Mouse (Mus musculus) small intestine, adult 2 months (tissue): Measurements from ENCODE around the gene Fndc3a. TPM values are rescaled to one million over a fixed set of nuclear protein-coding genes. Genes with fewer than 3 reads are reported as not detected.
A peak's percentile ranks its signal among the peaks of the same experiment; 100 is the strongest.

Experiments used
- H3K27ac ChIP-seq: fragments of 200-500 bp; 2 replicates; pipeline ENCODE4 v1.5.1; 2012; ENCODE audit warnings: low read depth, low read length, control low read depth, inconsistent platforms; ENCODE audit not compliant: insufficient read depth
- H3K27me3 ChIP-seq: fragments of 200-500 bp; 2 replicates; pipeline ENCODE4 v1.6.1; 2012; ENCODE audit warnings: mild to moderate bottlenecking, moderate library complexity, low read length, inconsistent platforms; ENCODE audit not compliant: control insufficient read depth, insufficient read depth
- H3K36me3 ChIP-seq: fragments of 200-500 bp; 2 replicates; pipeline ENCODE4 v1.6.1; 2012; ENCODE audit warnings: mild to moderate bottlenecking, low read length, control low read depth, inconsistent platforms; ENCODE audit not compliant: control insufficient read depth, insufficient read depth
- H3K4me1 ChIP-seq: fragments of 200-500 bp; 2 replicates; pipeline ENCODE4 v1.6.1; 2012; ENCODE audit warnings: low read length, inconsistent platforms, mixed read lengths; ENCODE audit not compliant: control insufficient read depth, insufficient read depth, insufficient read length
- H3K4me3 ChIP-seq: fragments of 200-500 bp; 2 replicates; pipeline ENCODE4 v1.5.1; 2012; ENCODE audit warnings: low read depth, mild to moderate bottlenecking, control low read depth, inconsistent platforms, low read length, moderate library complexity
- CTCF ChIP-seq: fragments of 200-500 bp; IDR thresholded peaks from 2 replicates; pipeline ENCODE4 v1.5.1; 2012; ENCODE audit warnings: low read depth, mild to moderate bottlenecking, control low read depth, inconsistent platforms, low read length, moderate library complexity, mixed read lengths; ENCODE audit not compliant: insufficient replicate concordance, insufficient read length; ENCODE audit errors: extremely low read depth
- POLR2A ChIP-seq: fragments of 200-500 bp; IDR thresholded peaks from 2 replicates; pipeline ENCODE4 v1.6.1; 2012; ENCODE audit warnings: low read depth, mild to moderate bottlenecking, control low read depth, inconsistent platforms, low read length, moderate library complexity
- WGBS: fragments of 180-500 bp; shearing (Covaris S2); methylation state at CpG from one replicate; pipeline ENCODE4 v1.1.7; 2018; 5-methylcytosine and 5-hydroxymethylcytosine counted together
- polyA plus RNA-seq: library from polyadenylated mRNA; depleted of rRNA; stranded (reverse); fragments of >200 nt; gene quantifications from 2 replicates; pipeline ENCODE4 v1.2.3, GENCODE M21; 2012

The Fndc3a gene
- polyA plus RNA-seq, 1 experiment = 29.2 TPM

DNA sequence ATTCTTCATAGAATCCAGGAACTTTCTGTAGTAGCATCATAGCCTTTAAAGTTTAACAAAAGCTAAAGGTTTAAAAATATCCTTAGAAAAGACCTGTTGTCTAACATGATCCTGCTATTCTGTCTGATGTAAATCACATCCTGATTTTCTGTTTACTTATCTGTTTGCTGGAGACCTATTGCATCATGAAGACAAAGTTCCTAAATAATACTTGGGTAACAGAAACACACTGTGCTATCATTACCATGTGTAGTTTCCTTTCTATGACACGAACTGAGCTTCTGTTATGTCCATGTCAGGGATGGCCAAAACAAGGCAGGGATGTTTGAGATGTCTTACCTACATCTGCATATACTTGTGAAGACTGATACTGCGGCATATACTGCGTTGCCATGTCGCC is 120.4 kb downstream of the Fndc3a start:
- Histone ChIP-seq H3K36me3 (peaks cover 27% of the 10 kb centered on the region), H3K27me3 (no peaks in the 10 kb centered on the region), H3K27ac (no peak overlapping the region), H3K4me1 (0 out of 2 replicates have a peak, but pooled peaks cover 2% of the 10 kb centered on the region), H3K4me3 (no peak overlapping the region)
- TF ChIP-seq POLR2A = no peak
- no peak for TF ChIP-seq CTCF
- 95% methylated on average over 4 of the region's 4 CpGs for WGBS

GRCm38 (mm10) chr14:72582979-72583378 is 126.8 kb downstream of the Fndc3a start:
- Histone ChIP-seq H3K27ac (no peak overlapping the region), H3K36me3 (peaks cover 21% of the 10 kb centered on the region), H3K4me3 (no peak overlapping the region), H3K4me1 (no peaks in the 10 kb centered on the region), H3K27me3 (no peaks in the 10 kb centered on the region)
- 94% methylated on average over 6 of the region's 6 CpGs for WGBS
- TF ChIP-seq CTCF (no peak), POLR2A (no peak)

GRCm38 (mm10) chr14:72580991-72581390 is 128.8 kb downstream of the Fndc3a start:
- no peaks in the 10 kb centered on the region for H3K27me3 ChIP-seq
- no peaks in the 10 kb centered on the region for H3K4me1 ChIP-seq
- 94% methylated on average over 3 of the region's 3 CpGs for WGBS
- H3K36me3 ChIP-seq = peaks cover 28% of the 10 kb centered on the region
- H3K27ac ChIP-seq = no peak overlapping the region
- no peak for TF ChIP-seq CTCF
- TF ChIP-seq POLR2A = no peak
- no peak overlapping the region for H3K4me3 ChIP-seq

DNA sequence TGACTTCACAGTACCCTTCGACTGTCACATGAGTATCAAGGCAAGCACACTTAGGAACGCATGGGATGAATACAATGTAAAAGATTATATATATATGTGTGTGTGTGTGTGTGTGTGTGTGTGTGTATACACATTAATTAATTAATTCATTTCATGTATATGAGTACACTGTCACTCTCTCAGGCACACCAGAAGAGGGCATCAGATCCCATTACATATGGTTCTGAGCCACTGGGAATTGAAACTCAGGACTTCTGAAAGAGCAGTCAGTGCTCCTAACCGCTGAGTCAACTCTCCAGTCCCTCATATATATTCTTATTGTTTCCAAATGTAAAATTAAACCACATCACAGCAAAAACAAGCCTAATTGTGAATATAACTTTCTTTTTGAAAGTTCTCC is 133.5 kb downstream of the Fndc3a start:
- Histone ChIP-seq H3K36me3 (peaks cover 39% of the 10 kb centered on the region), H3K4me3 (no peak overlapping the region), H3K4me1 (no peaks in the 10 kb centered on the region), H3K27ac (no peak overlapping the region), H3K27me3 (no peaks in the 10 kb centered on the region)
- TF ChIP-seq POLR2A = no peak
- no peak for TF ChIP-seq CTCF
- 89% methylated on average over 3 of the region's 3 CpGs for WGBS

DNA sequence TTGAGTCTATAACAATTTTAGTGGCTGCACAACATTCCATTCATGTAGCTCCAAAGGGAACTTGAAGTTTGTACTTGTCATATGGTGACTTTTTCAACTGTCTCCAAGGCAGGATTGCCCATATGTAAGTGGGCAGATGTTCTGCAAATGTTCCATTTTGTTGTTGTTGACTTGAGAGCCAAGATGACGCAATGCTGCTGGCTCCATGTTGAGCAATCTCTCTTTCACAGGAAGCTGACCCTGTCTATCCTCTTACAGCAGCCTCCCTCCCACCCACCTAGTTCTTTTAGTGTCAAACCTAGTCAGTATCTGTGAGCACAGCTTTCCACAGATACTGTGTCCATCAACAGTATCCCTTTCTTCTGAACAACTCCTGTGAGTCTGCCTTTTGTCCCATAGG is 145.9 kb downstream of the Fndc3a start:
- H3K27ac ChIP-seq = no peak overlapping the region
- no peaks in the 10 kb centered on the region for H3K4me1 ChIP-seq
- no peaks in the 10 kb centered on the region for H3K27me3 ChIP-seq
- no peak overlapping the region for H3K4me3 ChIP-seq
- 90% methylated on average over 1 of the region's 1 CpGs for WGBS
- H3K36me3 ChIP-seq = peaks cover 46% of the 10 kb centered on the region
- TF ChIP-seq CTCF = no peak
- TF ChIP-seq POLR2A = no peak

DNA sequence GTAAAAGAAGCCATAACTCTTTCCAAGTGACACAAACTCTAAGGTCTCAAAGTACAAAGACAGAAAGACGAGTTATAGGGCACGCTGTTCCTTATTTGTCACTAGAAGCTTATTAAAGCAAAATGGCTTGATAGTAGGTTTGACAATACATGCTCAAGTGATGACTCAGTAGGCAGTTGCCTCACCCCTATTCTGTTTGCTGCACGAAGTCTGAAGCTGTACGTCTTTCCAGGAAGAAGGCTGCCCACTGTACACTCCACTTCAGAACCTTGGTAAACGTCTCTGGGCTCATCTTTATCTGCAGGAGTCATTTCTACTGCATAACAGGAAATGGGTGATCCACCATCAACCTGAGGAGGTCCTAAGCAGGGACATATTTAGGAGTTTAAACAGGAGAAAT is 151.0 kb downstream of the Fndc3a start:
- Histone ChIP-seq H3K36me3 (peaks cover 53% of the 10 kb centered on the region), H3K27ac (no peak overlapping the region), H3K4me3 (no peak overlapping the region), H3K4me1 (no peaks in the 10 kb centered on the region), H3K27me3 (no peaks in the 10 kb centered on the region)
- 70% methylated on average over 5 of the region's 5 CpGs for WGBS
- TF ChIP-seq CTCF (no peak), POLR2A (no peak)

- Histone ChIP-seq H3K4me1 (no peaks in the 10 kb centered on the region), H3K4me3 (no peak overlapping the region), H3K27ac (no peak overlapping the region), H3K27me3 (no peaks in the 10 kb centered on the region), H3K36me3 (peaks cover 62% of the 10 kb centered on the region)
- TF ChIP-seq POLR2A (no peak), CTCF (peak; percentile 32; the same call in 1 of the 2 replicates)
- 78% methylated on average over 1 of the region's 1 CpGs for WGBS
These were observed 154.0 kb downstream of the Fndc3a start for GRCm38 (mm10) chr14:72555846-72556245.
